Mouse (Mus musculus) frontal cortex, adult 2 months (tissue): ENCODE measurements around the gene Htt. TPM values are rescaled to one million over a fixed set of nuclear protein-coding genes. Genes with fewer than 3 reads are reported as not detected.
"Not testable (repeated sequence)": the region's sequence is repeated elsewhere in the genome, so short reads cannot be mapped to it uniquely, and the experiment has no call there.

Experiments
- DNase-seq, 2 experiments: peaks; one replicate each; pipeline ENCODE4 v3.0.0; 2022; ENCODE audit warnings: low spot score in 1 of 2; ENCODE audit errors: extremely low spot score in 1 of 2
- polyA plus RNA-seq: library from polyadenylated mRNA; depleted of rRNA; stranded (reverse); fragments of >200 nt; gene quantifications from 2 replicates; pipeline ENCODE4 v1.2.3, GENCODE M21; 2012; rRNA removed

Htt gene
- 35.7 and 44.8 TPM in 2 replicates for polyA plus RNA-seq

DNA sequence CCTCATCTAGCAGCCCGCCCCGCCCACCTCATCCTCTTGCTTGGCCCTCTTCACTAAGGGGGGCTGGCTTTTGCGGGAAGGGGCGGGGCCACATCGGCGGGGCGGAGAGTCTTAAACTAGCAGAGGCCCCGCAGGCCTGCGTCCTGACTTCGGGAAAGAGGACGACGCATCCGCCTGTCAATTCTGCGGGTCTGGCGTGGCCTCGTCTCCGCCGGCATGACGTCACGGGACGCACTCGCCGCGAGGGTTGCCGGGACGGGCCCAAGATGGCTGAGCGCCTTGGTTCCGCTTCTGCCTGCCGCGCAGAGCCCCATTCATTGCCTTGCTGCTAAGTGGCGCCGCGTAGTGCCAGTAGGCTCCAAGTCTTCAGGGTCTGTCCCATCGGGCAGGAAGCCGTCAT lies at the start of gene Htt:
TSS of gene Htt (plus strand) at position 232 of the 400 bp plus-strand sequence.
- peak; percentile 96 to 98 for DNase-seq

DNA sequence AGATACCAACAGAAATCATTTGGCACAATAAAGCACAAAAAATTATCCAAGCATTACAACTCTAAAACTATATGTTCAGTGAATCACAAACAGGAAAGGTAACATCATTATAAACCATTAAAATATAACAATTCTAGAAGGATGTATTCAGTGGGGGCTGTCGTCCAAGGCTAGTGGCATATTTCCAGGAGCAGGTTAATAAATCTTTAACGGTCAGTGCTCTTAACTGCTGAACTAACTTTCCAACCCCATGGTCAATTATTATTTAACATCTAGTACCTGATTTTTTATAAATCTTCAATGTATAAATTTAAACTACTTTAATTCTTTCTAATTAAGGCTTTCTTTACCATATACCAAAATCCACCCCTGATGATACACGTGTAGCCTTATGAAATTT lies 47.2 kb upstream of the Htt start:
- not testable (repeated sequence) for DNase-seq

DNA sequence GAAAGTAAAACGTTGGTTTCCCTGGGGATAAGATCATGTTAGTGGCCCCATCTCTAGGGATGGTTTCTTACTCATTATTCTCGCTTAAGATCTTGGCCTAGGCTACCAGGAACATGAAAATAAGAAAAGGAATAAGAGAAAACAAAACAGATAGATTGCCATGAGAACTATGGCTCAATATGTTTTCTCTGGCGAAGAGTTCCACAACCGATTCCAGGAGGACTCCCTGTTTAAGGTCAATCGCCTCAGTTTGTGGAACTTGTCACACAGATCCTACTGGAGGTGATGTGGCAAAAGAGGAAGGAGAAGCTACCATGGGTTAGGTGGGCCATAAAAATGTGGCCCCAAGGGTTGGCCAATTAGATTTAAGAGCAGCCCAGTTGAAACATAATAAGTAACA lies 46.7 kb upstream of the Htt start:
- DNase-seq: no peak

DNA sequence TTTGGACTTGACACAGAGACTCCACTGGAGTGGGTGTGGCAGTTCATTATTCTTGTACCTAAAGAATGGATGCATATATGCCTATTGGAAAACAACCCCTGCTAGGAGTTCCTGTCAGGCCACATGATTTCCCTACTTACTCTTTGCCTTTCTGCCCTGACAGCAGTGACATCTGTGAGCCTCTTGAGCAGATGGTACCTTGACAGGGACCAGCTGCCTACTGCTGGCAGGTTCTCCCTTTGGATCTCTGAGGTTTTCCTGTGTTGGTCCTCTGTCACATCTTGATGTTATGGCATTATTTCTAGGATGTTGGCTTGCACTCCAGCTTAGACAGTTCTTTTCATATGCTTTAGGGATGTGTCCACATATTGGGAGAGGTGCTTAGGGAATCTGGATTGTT lies 32.4 kb upstream of the Htt start:
- DNase-seq: peak in 1 of 2 experiments; percentile 1

DNA sequence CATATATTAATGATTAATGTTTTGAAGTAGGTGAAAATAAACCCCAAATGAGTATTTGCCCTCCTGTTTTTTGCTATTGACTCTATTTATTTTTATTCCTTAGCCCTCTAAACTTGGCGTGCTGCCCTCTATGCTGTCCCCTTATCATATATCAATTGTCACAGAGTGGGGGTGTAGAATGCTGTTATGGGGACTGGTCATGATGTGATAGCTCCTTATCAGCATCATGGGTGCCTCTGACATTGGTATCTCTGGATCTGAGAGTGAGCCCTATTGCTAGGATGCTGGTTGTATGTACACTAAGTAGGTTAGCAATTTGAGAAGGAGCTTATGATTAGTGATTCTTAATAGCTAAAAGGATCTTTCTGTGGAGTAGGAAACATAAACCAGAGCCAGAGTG lies 31.3 kb upstream of the Htt start:
- no peak for DNase-seq

DNA sequence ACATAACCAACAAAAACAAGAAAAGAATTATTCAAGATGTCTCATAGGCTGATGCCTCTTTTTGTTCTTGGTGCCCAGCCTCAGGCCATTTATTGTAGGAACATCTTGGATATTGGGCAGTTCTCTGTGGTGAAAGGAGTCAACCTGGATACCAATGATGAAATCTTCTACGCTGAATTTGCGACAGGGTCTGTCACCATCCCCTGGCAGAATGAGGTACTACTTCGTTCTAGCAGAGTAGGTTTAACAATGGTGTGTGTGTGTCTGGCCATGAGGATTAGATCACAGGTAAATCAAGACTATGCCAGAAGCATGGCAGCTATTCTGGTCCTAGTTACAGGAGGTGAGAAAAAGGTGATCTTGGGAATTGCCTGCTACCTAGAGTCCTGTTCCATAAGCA lies 10.1 kb upstream of the Htt start:
- no peak for DNase-seq

DNA sequence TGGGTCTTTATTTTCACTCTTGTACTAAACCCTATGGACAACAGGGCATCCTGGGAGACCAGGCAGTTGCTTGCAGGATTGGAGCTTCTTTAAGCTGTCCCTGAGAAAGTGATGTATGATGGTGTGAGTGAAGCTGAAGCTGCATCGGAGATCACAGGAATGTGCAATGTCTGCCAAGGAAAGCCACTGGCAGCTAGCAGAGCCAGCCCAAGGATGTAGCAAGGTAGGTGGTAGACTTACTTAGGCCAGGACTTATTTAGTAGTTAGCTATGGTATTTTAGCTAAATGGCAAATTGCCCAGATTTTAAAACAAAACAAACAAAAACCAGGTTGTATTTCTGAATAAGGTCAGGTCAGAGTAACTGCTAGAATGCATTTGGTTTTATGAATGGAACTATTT lies 2.8 kb upstream of the Htt start:
- no peak for DNase-seq

DNA sequence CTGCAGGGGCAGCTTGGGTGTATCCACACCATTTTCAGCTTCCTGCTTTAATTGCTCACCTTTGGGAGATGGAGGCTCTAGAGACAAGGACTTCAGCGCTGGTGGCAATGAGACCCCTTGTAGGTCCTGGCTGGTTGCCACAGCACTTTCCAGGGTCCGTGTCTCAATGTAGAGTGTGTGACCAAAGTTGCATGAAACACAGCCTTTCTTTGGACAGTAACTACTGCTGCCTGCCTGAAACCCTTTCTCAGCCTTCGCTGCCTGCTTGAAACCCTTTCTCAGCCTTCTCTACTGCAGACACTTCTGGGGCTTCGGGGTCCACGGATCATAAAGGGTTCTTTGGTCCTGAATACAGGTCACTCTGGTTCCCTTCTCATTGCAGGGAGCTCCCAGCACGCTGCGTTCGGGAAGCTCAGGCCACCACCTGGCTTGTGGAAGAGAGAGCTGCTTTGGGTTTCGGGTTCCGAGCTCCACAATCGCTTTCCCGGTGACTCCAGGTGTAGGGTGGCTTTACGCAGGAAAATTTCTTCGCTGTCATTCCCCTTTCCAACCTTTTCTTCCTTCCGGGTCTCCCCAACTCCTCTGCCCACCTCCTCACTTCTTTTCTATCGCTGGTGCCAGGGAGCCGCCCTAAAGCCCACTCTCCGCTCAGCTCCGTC lies 561 bp upstream of the Htt start:
- peak in 1 of 2 experiments; percentile 34 for DNase-seq

DNA sequence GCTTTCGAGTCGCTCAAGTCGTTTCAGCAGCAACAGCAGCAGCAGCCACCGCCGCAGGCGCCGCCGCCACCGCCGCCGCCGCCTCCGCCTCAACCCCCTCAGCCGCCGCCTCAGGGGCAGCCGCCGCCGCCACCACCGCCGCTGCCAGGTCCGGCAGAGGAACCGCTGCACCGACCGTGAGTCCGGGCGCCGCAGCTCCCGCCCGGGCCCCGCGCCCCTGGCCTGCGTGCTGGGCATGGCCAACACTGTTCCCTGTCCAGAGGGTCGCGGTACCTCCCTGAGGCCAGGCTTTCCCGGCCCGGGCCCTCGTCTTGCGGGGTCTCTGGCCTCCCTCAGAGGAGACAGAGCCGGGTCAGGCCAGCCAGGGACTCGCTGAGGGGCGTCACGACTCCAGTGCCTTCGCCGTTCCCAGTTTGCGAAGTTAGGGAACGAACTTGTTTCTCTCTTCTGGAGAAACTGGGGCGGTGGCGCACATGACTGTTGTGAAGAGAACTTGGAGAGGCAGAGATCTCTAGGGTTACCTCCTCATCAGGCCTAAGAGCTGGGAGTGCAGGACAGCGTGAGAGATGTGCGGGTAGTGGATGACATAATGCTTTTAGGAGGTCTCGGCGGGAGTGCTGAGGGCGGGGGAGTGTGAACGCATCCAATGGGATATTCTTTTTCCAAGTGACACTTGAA lies 533 bp downstream of the Htt start:
- peak; percentile 44 to 62 for DNase-seq

DNA sequence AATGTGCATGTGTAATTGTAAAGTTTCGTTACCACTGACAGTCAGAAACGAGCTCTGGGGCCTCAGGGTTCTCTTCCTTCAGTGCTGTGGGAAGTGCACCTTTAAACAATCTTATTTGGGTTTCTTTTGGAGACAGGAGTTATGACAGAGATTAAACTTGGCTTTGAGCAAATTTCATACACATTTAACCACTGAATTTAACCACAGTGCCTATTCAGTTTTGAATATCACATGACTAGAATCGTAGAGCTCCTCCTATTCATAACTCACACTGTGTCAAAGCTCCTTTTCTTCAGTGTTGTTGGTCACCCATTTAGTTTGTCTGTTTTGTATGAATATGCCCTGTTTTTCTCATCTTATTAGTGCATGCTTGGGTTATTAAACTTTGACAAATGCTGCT lies 10.3 kb downstream of the Htt start:
- no peak for DNase-seq

DNA sequence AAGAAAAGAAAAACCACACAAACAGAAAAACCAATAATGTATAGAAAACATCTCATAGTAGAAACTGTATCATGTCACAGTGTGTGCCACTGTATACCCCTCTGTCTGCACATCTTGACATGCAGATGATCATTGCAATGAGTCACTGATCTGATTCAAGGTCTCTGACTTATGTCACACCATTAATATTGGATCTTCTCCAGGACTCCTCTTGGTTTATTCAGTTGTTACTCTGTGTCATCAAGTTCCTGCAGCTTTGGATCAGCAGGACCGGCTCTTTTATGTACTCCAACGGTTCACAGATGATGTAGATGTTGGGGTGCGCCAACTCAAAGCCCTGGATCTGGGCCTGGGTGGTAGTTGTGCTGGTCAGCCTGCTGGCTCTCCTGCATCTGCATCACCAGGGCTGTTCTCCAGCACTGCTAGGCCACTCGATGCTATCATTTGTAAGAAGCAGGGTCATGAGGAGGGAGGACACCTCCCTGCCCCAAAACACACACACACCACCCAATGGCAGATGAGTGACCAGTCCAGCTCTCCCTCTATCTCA lies 11.2 kb downstream of the Htt start:
- no peak for DNase-seq

DNA sequence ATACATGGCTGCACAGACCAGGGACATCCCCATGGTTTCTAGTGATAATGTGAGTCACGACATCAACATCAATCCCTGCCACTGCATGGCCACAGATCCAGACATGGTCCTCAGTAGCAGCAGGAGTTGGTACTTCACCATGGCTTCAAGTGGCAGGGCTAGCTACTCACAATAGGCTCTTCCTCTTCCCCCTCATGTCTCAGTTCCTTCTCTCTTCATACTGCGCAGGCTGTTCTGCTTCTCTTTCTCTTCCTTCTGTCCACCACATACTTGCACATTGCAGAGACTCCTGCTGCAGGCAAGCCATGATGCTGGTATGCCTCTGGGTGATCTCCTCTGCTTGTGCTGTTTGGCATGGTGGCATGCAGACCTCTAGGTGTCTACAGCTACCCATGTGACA lies 11.9 kb downstream of the Htt start:
- DNase-seq: no peak

DNA sequence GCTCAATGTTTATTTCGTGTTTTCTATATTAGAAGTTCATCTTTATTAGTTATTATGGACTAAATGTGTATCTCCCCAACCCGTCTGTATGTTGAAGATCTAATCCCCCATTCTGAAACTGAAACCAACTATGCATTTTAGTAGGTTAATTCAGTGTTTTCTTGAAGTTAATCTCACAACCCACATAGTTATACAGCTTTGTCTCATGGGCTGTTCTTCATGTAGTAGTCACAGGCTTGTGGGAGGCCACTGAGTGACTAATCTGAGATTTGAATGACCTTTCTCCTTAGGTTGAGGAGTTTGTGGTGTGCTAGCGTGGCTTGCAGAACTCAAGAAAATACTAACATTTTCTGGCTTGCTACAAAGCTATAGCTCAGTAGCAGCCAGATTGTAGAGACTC lies 23.5 kb downstream of the Htt start:
- DNase-seq: no peak

DNA sequence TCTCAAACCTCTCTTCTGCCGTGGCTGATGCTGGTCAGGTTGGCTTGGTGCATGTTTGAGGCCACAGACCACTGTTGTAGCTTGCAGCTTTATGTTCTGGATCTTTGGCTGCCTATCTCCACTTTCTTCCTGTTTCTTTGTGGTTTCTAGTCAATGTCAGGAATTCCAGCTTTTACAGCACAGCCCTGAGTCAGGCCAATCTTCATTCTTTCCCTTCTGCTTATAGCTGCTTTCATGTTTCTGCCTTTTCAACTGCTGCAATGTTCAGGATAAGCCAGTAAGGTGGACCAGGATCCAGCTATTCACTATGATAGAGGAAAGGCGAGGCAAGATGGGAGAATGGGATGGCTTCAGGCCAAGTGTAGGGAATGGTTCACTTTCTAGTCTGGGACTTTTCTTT lies 29.6 kb downstream of the Htt start:
- no peak for DNase-seq

DNA sequence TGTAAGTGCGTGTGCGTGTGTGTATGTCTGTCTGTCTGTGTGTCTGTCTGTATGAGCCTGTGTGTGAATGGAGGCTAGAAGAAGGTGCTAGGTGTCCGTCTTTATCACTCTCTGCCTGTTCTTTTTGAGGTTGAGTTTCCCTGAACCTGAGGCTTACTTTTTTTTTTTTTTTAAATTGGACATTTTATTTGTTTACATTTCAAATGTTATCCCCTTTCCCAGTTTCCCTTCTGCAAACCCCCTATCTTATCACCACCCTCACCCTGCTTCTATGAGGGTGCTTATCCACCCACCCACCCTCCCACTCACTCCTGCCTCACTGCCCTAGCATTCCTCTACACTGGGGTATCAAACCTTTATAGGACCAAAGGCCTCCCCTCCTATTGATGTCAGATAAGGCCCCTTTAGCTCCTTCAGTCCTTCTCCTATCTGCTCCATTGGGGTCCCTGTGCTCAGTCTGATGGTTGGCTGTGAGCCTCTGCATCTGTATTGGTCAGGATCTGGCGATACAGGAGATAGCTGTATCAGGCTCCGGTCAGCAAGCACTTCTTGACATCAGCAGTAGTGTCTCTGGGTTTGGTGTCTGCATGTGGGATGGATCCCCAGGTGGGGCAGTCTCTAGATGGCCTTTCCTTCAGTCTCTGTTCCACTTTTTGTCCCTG lies 38.9 kb downstream of the Htt start:
- DNase-seq: no peak

DNA sequence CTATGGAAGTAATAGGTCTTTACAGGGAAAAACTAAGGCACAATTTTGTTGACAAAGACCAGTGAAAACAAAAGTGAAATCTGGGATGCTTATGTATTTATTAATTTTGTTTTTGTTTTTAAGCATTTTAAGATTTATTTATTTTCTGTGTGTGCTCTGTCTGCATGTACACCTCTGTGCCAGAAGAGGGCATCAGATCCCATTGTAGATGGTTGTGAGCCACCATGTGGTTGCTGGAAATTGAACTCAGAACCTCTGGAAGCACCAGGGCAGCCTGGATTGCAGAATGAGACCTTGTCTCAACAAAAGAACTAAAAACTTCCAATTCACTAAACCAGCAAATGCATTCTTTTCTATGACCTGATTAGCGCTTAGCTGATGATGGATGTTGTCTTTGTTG lies 44.5 kb downstream of the Htt start:
- DNase-seq: no peak

DNA sequence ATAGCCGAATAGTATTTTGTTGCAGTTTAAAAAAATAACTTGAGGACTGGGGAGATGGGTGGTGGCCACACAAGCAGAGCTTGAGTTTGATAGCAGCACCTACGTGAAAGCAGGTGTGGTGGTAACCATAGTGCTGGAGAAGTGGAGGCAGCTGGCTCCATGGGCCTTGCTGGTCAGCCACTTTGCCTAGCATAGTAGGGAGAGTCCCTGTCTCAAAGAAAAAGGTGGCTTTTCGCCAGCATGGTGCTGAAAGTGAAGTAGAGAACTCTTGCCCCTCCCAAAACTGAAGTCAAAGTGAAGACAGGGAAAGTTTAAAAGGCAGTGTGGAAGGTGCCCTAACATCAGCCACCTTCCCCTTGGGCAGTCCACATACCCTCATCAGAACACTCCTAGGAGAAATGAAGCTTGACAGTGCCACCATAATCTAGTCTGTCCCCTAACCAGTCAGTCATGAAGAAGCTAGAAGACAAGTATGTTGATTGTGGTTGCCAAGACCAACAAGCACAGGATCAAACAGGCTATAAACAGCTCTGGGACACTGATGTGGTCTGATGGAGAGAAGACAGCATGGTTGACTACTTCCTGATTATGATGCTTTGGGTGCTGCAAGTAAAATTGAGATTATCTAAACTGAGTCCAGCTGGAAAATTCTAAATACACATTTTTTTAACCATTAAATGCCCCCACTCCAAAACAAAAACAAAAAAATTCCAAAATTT lies 61.0 kb downstream of the Htt start:
- no peak for DNase-seq

DNA sequence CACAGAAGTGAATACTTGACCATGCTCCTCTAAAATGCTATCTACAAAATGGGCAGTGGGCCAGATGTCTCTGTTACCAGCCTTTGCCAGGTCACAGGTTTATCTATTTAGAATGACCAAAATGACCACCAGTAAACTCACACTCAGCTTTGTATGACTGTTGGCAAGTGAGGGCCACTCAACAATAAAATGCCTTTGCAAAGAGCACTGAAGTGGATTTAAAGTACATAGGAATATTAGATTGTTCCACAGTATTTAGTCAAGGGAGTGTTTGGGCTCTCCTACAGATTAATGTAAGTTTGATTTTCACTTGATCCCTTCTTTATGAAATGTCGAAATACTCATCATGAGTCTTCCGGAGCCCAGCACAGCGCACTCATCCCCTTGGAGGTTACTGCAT lies 92.5 kb downstream of the Htt start:
- no peak for DNase-seq

DNA sequence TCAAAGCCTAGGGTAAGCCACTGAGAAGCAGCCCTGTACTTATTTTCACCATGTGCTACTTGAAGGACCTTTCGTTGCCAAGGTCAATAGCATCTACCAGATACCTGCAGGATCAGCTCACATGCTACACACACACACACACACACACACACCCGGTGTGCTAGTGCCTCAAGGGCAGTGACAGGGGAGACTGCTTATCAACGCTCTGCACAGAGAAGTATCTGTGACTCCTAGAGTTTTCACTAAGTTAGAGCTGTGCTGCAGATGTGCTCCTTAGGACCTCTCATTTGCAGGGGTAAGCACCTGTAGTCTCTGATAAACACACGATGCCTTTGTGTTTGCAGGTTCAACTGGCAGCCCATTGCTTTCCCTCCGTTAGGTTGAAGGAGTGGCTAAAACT lies 103.8 kb downstream of the Htt start:
- DNase-seq: no peak

DNA sequence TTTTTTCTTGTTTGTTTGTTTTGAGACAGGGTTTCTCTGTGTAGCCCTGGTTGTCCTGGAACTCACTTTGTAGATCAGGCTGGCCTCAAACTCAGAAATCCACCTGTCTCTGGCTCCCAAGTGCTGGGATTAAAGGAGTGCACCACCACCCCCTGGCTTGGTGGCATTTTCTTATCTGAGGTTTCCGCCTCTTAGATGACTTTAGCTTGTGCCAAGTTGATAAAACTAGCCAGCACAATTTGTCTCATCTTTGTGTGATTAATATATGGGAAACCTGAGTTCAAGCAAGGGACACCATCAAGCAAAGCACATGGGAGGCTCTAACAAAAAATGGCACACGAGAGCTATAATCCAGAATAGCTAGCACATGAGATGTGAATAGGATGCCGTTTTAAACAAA lies 118.8 kb downstream of the Htt start:
- DNase-seq: not testable (repeated sequence)

DNA sequence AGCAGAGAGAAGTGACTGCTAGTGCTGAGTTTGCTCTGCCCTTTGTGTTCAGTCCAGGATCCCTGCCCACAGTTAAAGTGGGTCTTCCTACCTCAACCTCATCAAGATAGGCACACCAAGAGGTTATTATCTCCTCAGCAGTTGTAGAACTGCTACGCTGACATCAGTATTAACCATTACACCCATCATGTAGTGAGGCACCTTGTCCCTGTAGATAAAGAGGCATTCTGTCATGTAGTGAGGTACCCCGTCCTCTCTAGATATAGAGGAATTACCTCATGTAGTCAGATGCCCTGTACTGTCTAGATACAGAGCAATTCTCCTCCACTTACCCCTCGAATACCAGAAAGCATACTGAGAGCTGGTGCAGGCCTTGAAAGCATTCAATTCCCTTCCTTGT lies 119.5 kb downstream of the Htt start:
- no peak for DNase-seq
